Mouse (Mus musculus): ENCODE results near the gene Zfp981. TPM values are rescaled to one million over a fixed set of nuclear protein-coding genes. Genes with fewer than 3 reads are reported as not detected.
A peak's percentile ranks its signal among the peaks of the same experiment; 100 is the strongest.
"Not testable (repeated sequence)": the region's sequence is repeated elsewhere in the genome, so short reads cannot be mapped to it uniquely, and the experiment has no call there.

Zfp981 gene
- total RNA-seq, 1 experiment: 150 TPM

GRCm38 (mm10) chr4:146492439-146492838 lies 9.4 kb upstream of the Zfp981 start:
- Histone ChIP-seq H3K4me3 (ENCODE audit: insufficient read depth in 1 of 2, low read depth in 1 of 2, low read length in 2 of 2, poor library complexity in 1 of 2, severe bottlenecking in 1 of 2) (no peak overlapping the region), H3K36me3 (ENCODE audit: control insufficient read depth, insufficient read depth, low read length, poor library complexity, severe bottlenecking) (no peaks in the 10 kb centered on the region), H3K9ac (ENCODE audit: insufficient read depth, low read depth, low read length, poor library complexity, severe bottlenecking) (no peak overlapping the region), H3K27ac (ENCODE audit: insufficient read depth, low read depth, low read length, poor library complexity, severe bottlenecking) (no peak overlapping the region), H3K9me3 (ENCODE audit: control insufficient read depth, insufficient read depth, low read depth, low read length) (peaks cover 5% of the 10 kb centered on the region; the same call in 1 of the 2 replicates), H3K4me1 (ENCODE audit: control insufficient read depth in 2 of 2, insufficient read depth in 2 of 2, low read length in 2 of 2, poor library complexity in 1 of 2) (no peaks in the 10 kb centered on the region; a peak in 1 of 4 replicates)
- no peak for DNase-seq (ENCODE audit: low read depth, low spot score)
- no peak for TF ChIP-seq ZC3H11A (IDR thresholded peaks at IDR 0.05; ENCODE audit: borderline replicate concordance, low read depth, low read length)
- in situ Hi-C loops (cut with MboI; ENCODE audit: low sequenced_read_pairs in 2 of 2, unreplicated experiment in 2 of 2): no loop called here

GRCm38 (mm10) chr4:146492851-146493250 lies 9.0 kb upstream of the Zfp981 start:
- Histone ChIP-seq H3K36me3 (ENCODE audit: control insufficient read depth, insufficient read depth, low read length, poor library complexity, severe bottlenecking) (no peaks in the 10 kb centered on the region), H3K27ac (ENCODE audit: insufficient read depth, low read depth, low read length, poor library complexity, severe bottlenecking) (no peak overlapping the region), H3K4me3 (ENCODE audit: insufficient read depth in 1 of 2, low read depth in 1 of 2, low read length in 2 of 2, poor library complexity in 1 of 2, severe bottlenecking in 1 of 2) (no peak overlapping the region), H3K4me1 (ENCODE audit: control insufficient read depth in 2 of 2, insufficient read depth in 2 of 2, low read length in 2 of 2, poor library complexity in 1 of 2) (peaks cover 0 to 1% of the 10 kb centered on the region in 2 experiments; a peak in 1 of 4 replicates), H3K9ac (ENCODE audit: insufficient read depth, low read depth, low read length, poor library complexity, severe bottlenecking) (no peak overlapping the region), H3K9me3 (ENCODE audit: control insufficient read depth, insufficient read depth, low read depth, low read length) (peaks cover 5% of the 10 kb centered on the region; the same call in 1 of the 2 replicates)
- DNase-seq (ENCODE audit: low read depth, low spot score): no peak
- TF ChIP-seq ZC3H11A (IDR thresholded peaks at IDR 0.05; ENCODE audit: borderline replicate concordance, low read depth, low read length): no peak
- TF ChIP-seq HCFC1 (IDR thresholded peaks at IDR 0.05; ENCODE audit: borderline replicate concordance, insufficient read depth, low read length): no peak
- TF ChIP-seq CHD2 (IDR thresholded peaks at IDR 0.05; ENCODE audit: low read depth, low read length): no peak
- TF ChIP-seq MAFK (IDR thresholded peaks at IDR 0.05; ENCODE audit: insufficient read depth, low read depth, low read length): no peak
- TF ChIP-seq ZNF384 (IDR thresholded peaks at IDR 0.05; ENCODE audit: low read depth, low read length): no peak
- in situ Hi-C loops (cut with MboI; ENCODE audit: low sequenced_read_pairs in 2 of 2, unreplicated experiment in 2 of 2): no loop called here

GRCm38 (mm10) chr4:146493319-146493907 lies 8.4 kb upstream of the Zfp981 start:
- H3K9me3 ChIP-seq (ENCODE audit: control insufficient read depth, insufficient read depth, low read depth, low read length): not testable (repeated sequence)

GRCm38 (mm10) chr4:146494980-146495379 lies 6.8 kb upstream of the Zfp981 start:
- DNase-seq (ENCODE audit: low read depth, low spot score): no peak
- no peak for TF ChIP-seq MAFK (IDR thresholded peaks at IDR 0.05; ENCODE audit: insufficient read depth, low read depth, low read length)
- no peak for TF ChIP-seq ZNF384 (IDR thresholded peaks at IDR 0.05; ENCODE audit: low read depth, low read length)
- TF ChIP-seq HCFC1 (IDR thresholded peaks at IDR 0.05; ENCODE audit: borderline replicate concordance, insufficient read depth, low read length): no peak
- TF ChIP-seq ZC3H11A (IDR thresholded peaks at IDR 0.05; ENCODE audit: borderline replicate concordance, low read depth, low read length): no peak
- no peak for TF ChIP-seq CHD2 (IDR thresholded peaks at IDR 0.05; ENCODE audit: low read depth, low read length)
- Histone ChIP-seq H3K9me3 (ENCODE audit: control insufficient read depth, insufficient read depth, low read depth, low read length) (peaks cover 5% of the 10 kb centered on the region; the same call in 1 of the 2 replicates), H3K9ac (ENCODE audit: insufficient read depth, low read depth, low read length, poor library complexity, severe bottlenecking) (no peak overlapping the region), H3K27ac (ENCODE audit: insufficient read depth, low read depth, low read length, poor library complexity, severe bottlenecking) (no peak overlapping the region), H3K4me3 (ENCODE audit: insufficient read depth in 1 of 2, low read depth in 1 of 2, low read length in 2 of 2, poor library complexity in 1 of 2, severe bottlenecking in 1 of 2) (no peak overlapping the region), H3K36me3 (ENCODE audit: control insufficient read depth, insufficient read depth, low read length, poor library complexity, severe bottlenecking) (no peaks in the 10 kb centered on the region), H3K4me1 (ENCODE audit: control insufficient read depth in 2 of 2, insufficient read depth in 2 of 2, low read length in 2 of 2, poor library complexity in 1 of 2) (peaks cover 0 to 3% of the 10 kb centered on the region in 2 experiments; a peak in 1 of 4 replicates)
- in situ Hi-C loops (cut with MboI; ENCODE audit: low sequenced_read_pairs in 2 of 2, unreplicated experiment in 2 of 2): no loop called here

More at GRCm38 (mm10) chr4:146493319-146493907, 8.4 kb upstream of the Zfp981 start:
- H3K4me1 ChIP-seq (ENCODE audit: control insufficient read depth in 2 of 2, insufficient read depth in 2 of 2, low read length in 2 of 2, poor library complexity in 1 of 2); H3K36me3 ChIP-seq (ENCODE audit: control insufficient read depth, insufficient read depth, low read length, poor library complexity, severe bottlenecking); DNase-seq (ENCODE audit: low read depth, low spot score); in situ Hi-C loops (cut with MboI; ENCODE audit: low sequenced_read_pairs in 2 of 2, unreplicated experiment in 2 of 2); H3K9ac ChIP-seq (ENCODE audit: insufficient read depth, low read depth, low read length, poor library complexity, severe bottlenecking); H3K4me3 ChIP-seq (ENCODE audit: insufficient read depth in 1 of 2, low read depth in 1 of 2, low read length in 2 of 2, poor library complexity in 1 of 2, severe bottlenecking in 1 of 2); H3K27ac ChIP-seq (ENCODE audit: insufficient read depth, low read depth, low read length, poor library complexity, severe bottlenecking): not testable (repeated sequence)

GRCm38 (mm10) chr4:146497695-146498275 lies 4.0 kb upstream of the Zfp981 start:
- H3K9me3 ChIP-seq (ENCODE audit: control insufficient read depth, insufficient read depth, low read depth, low read length); H3K36me3 ChIP-seq (ENCODE audit: control insufficient read depth, insufficient read depth, low read length, poor library complexity, severe bottlenecking); in situ Hi-C loops (cut with MboI; ENCODE audit: low sequenced_read_pairs in 2 of 2, unreplicated experiment in 2 of 2); H3K4me3 ChIP-seq (ENCODE audit: insufficient read depth in 1 of 2, low read depth in 1 of 2, low read length in 2 of 2, poor library complexity in 1 of 2, severe bottlenecking in 1 of 2); H3K4me1 ChIP-seq (ENCODE audit: control insufficient read depth in 2 of 2, insufficient read depth in 2 of 2, low read length in 2 of 2, poor library complexity in 1 of 2); H3K9ac ChIP-seq (ENCODE audit: insufficient read depth, low read depth, low read length, poor library complexity, severe bottlenecking); DNase-seq (ENCODE audit: low read depth, low spot score): not testable (repeated sequence)
- peak overlapping the region; percentile 79 for H3K27ac ChIP-seq (ENCODE audit: insufficient read depth, low read depth, low read length, poor library complexity, severe bottlenecking)

- H3K36me3 ChIP-seq (ENCODE audit: control insufficient read depth, insufficient read depth, low read length, poor library complexity, severe bottlenecking); H3K9ac ChIP-seq (ENCODE audit: insufficient read depth, low read depth, low read length, poor library complexity, severe bottlenecking); H3K9me3 ChIP-seq (ENCODE audit: control insufficient read depth, insufficient read depth, low read depth, low read length); DNase-seq (ENCODE audit: low read depth, low spot score); H3K27ac ChIP-seq (ENCODE audit: insufficient read depth, low read depth, low read length, poor library complexity, severe bottlenecking); H3K4me1 ChIP-seq (ENCODE audit: control insufficient read depth in 2 of 2, insufficient read depth in 2 of 2, low read length in 2 of 2, poor library complexity in 1 of 2); H3K4me3 ChIP-seq (ENCODE audit: insufficient read depth in 1 of 2, low read depth in 1 of 2, low read length in 2 of 2, poor library complexity in 1 of 2, severe bottlenecking in 1 of 2); in situ Hi-C loops (cut with MboI; ENCODE audit: low sequenced_read_pairs in 2 of 2, unreplicated experiment in 2 of 2): not testable (repeated sequence)
These were observed 7.2 kb downstream of the Zfp981 start for GRCm38 (mm10) chr4:146509029-146509428.
